Mouse (Mus musculus) Muller cell, postnatal 12 days (primary cell): ENCODE measurements around the gene Lrrc27.
A peak's percentile ranks its signal among the peaks of the same experiment; 100 is the strongest.

Experiments used
- DNase-seq: peaks from one replicate; pipeline ENCODE4 v3.0.0-alpha.2; 2015; ENCODE audit errors: inconsistent ontology term

The Lrrc27 gene

GRCm38 (mm10) chr7:139239432-139239831 lies 26.6 kb downstream of the Lrrc27 start:
- no peak for DNase-seq

GRCm38 (mm10) chr7:139246086-139246485 lies 33.3 kb downstream of the Lrrc27 start:
- no peak for DNase-seq

DNA sequence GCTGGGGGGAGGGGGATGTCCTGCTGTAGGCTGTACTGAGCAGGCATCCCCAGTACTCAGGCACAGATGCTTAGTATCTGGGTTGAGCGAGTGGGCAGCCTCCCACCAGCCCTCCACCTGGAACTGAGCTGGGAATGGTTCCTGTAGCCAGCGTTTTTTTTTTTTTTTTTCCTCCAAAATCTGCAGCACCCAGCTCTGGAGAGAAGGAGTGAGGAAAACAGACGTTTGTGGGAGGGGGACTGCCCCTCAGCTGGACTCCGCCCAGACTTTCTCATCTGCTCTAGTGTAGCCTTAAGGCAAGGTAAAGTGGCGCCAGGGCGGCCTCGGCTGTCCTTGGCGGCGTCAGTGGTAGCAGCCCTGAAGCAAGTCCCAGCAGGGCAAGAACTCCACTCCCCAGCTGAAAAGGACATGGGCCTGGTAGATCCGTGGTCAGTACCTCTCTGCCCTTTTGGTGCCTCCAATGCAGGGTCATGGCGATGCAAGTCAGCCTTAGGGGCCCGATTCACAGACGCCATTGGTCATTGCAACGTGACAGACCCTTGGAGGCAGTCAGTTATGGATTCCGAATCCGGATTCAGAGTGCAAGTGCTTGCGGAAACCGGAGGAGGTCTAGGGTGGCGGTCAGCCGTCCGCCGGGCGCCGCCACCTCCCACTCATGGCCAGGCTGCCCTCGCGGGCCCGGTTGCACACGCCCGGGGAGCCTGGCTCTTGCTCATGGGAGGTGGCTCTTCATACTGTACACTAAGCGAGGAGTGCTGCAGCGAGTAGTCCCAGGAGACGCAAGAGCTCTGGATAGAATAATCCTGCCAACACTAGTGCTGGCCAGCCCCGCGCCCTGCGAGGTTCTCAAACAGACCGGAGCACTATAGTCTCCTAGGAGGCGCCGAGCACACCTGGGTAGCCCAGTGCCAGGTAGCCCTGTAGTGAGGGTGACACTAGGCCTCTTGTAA lies 34.4 kb downstream of the Lrrc27 start:
- peak; percentile 59 for DNase-seq

DNA sequence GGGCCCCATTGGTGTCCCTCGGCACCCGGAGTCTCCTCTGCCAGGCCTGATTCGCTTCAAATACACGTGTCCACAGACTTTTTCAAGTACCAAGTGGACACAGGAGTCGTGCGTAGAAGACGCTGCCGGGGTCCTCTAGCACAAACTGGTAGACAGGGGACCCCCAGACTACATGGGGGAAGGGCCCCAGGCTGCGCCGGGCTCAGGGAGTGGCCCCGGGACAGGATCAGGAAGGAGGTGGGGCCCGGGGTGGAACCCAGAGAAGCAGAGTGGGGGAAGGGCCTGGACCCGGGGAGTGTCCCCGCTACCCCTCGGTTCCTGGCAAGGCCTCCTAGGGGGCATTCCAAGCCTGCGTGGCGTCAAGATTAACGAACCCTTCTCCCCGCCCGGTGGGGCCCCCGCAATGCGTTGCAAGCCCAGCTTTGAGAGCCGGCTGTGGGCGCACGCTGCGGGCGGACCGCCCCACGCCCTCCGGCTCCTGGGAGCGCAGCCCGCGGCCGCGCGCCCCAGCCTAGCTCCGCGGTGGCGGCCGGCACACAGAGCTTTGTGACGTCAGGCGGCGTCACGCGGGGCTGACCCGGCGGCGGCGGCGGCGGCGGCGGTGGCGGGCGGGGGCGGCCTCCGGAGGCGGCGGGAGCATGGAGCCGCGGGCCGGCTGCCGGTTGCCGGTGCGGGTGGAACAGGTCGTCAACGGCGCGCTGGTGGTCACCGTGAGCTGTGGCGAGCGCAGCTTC lies 35.3 kb downstream of the Lrrc27 start, which contains the start of gene Pwwp2b:
TSS of gene Pwwp2b (plus strand) at position 602 of the 734 bp plus-strand sequence.
- DNase-seq: peak; percentile 85

DNA sequence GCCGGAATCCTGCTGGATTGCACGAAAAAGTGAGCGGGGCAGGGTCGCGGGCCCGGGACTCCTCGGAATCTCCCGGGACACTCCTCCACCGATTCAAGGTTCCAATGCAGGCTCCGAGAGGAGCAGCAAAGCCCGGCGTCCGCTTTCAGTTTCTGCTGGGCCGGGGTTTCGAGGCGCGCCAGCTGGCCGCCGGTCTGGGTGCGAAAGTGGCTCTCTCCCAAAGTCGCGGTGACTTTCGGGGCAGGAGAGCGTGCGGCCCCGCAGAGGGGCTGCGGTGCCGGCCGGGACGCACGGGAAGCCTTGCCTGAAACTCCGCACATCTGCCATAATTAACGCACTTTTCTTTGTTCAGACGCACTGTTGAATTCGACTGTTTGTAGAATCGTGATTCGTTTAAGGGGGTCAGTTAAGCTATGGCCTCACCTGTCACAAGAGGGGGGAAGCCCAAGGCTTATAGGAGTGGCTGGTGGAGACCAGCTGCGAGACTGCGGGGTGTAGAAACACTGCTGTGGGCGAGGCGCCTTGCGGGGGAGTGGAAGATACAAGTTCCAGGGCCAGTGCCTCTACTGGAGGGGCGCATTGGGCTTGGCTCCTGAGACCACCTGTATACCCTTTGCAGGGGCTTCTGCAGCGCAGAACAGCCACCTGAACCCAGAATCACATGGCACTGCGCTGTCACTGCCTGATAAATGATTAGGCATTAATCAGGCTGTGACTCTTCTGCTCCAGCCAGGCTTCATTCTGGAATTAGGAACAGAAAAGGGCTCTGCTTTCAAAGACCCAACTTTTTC lies 36.0 kb downstream of the Lrrc27 start:
- no peak for DNase-seq

GRCm38 (mm10) chr7:139249406-139250210 lies 36.8 kb downstream of the Lrrc27 start:
- DNase-seq: no peak

DNA sequence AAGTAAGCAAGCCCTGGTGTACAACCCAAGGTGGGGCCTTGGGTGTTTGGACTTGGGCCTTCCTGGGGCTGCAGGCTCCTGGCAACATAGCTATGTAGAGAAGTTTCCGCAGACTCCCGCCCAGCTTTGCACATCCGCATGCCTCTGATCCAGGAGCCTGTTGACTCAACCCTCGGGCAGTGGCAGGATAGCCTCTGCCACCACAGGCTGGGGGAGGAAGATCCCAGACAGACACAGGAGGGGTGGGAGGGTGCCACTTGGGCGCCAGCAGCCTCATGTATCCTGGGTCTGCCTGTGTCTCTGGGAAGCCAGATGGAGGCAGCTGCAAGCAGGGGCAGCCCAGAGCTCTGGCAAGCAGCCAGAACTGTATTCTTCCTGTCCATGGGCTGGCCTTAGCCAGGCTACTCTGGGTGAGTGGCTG lies 39.1 kb downstream of the Lrrc27 start:
- DNase-seq: peak; percentile 60

DNA sequence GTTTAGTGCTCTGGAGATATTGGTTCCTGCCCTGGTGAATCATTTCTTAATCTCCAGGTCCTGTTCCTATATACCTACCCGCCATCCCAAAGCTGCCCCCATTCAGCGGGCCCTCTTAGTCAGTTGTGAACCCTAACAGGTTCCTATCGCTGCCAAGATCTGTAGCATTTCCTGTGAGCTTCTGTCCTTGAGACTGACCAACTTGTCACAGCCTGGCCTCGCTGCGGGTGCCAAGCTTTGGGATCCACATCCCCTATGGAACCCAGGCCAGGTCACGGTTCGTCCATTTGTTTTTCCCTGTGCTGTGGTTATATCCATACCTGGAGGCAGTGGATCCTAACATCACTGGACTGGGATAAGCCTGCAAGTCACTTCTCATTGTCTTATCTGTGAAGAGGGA lies 39.8 kb downstream of the Lrrc27 start:
- DNase-seq: no peak

- DNase-seq: no peak
Observed at GRCm38 (mm10) chr7:139252986-139253385, 40.2 kb downstream of the Lrrc27 start.

- DNase-seq: no peak
Observed at GRCm38 (mm10) chr7:139253462-139253861, 40.7 kb downstream of the Lrrc27 start.

- DNase-seq: no peak
Observed at GRCm38 (mm10) chr7:139254626-139255025, 41.8 kb downstream of the Lrrc27 start.

GRCm38 (mm10) chr7:139257752-139258542 lies 45.2 kb downstream of the Lrrc27 start:
- DNase-seq: no peak

- DNase-seq: no peak
Observed at GRCm38 (mm10) chr7:139264337-139264736, 51.5 kb downstream of the Lrrc27 start.

DNA sequence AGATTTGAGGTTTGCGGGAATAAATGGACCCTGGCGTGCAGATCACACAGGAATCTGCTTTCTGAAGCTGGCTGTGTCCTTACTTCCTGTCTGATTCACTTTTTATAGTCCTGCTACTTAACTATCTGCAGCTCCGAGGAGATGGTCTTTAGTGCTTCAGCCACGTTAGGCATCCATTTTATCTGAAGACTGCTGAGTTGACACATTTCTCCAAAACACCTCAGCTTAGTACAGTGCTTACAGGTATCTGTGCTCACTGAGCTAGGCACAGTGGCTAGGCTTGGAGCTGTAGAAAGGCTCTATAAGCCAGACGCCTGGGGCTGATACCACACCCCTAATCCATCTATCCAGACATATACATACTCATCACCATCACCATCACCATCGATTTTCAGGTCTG lies 52.8 kb downstream of the Lrrc27 start:
- DNase-seq: no peak

DNA sequence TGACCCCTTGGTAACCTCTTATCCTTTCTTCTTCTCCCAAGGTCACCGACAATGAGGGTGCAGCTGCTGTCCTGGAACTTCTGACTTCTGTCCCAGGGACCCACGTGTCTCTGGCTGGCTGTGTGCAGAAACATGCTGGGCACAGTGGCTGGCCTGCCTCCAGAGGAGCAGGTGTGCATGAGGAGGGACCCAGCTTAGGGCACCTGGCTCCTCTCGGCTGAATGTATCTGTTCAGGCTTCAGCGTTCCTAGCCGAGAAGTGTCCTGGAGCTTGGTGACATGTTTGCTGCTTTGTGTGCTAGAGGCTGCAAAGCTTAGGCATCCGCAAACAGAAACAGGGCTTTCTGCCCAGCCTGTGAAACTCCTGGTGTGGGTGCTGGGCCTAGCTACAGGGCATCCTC lies 53.6 kb downstream of the Lrrc27 start:
- no peak for DNase-seq

GRCm38 (mm10) chr7:139266886-139267870 lies 54.4 kb downstream of the Lrrc27 start:
- DNase-seq: peak; percentile 75

GRCm38 (mm10) chr7:139270738-139271137 lies 58.0 kb downstream of the Lrrc27 start:
- DNase-seq: no peak

DNA sequence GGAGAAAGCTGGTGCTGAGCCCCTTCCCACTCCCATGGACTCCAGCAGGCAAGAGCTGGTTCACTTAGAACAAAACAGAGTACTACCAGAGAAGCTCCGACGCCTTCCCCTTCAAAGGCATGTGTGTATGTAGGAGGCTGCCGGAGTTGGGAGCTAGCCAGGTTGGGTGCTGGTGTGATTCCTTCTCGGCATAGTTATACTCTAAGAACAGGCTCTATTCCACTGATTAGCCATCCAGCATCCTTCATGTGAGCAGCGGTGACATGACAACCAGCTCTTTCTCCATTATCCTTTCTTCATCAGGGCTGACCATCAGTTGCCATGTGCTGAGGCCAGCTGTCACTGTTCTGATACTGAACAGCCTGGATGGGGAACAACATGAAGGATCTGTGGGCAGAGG lies 59.1 kb downstream of the Lrrc27 start:
- DNase-seq: no peak
